Mouse (Mus musculus) forebrain, embryonic 16.5 days (tissue): ENCODE measurements at regions not wholly inside any gene's neighbourhood (a gene's known extent, or its start where the extent isn't known, plus 50 kb on each side); places are given as distances from the start of the nearest gene placed in this dataset.

Experiments
- ATAC-seq: fragments of 200-750 bp; cut with Nextera tagmentation; 2 replicates; pipeline ENCODE4 v1.8.0; 2017; ENCODE audit warnings: mild to moderate bottlenecking, moderate library complexity
- H3K27ac ChIP-seq: fragments of 300-500 bp; sonication (generic); 2 replicates; pipeline ENCODE4 v1.5.1; 2014; ENCODE audit warnings: low read length, control low read depth
- H3K27me3 ChIP-seq: fragments of 300-500 bp; sonication (generic); replicated peaks from 2 replicates; pipeline ENCODE4 v1.6.1; 2014; ENCODE audit warnings: low read length; ENCODE audit not compliant: control insufficient read depth, insufficient read depth
- H3K36me3 ChIP-seq: fragments of 300-500 bp; sonication (generic); 2 replicates; pipeline ENCODE4 v1.6.1; 2014; ENCODE audit not compliant: control insufficient read depth, insufficient read depth
- H3K4me1 ChIP-seq: fragments of 300-500 bp; sonication (generic); replicated peaks from 2 replicates; pipeline ENCODE4 v1.6.1; 2014; ENCODE audit warnings: low read length; ENCODE audit not compliant: control insufficient read depth, insufficient read depth
- H3K4me2 ChIP-seq: fragments of 300-500 bp; sonication (generic); 2 replicates; pipeline ENCODE4 v1.6.1; 2014; ENCODE audit warnings: mild to moderate bottlenecking, low read length, control low read depth
- H3K4me3 ChIP-seq: fragments of 300-500 bp; sonication (generic); replicated peaks from 2 replicates; pipeline ENCODE4 v1.5.1; 2014; ENCODE audit warnings: mild to moderate bottlenecking, low read length, control low read depth
- H3K9ac ChIP-seq: fragments of 300-500 bp; sonication (generic); replicated peaks from 2 replicates; pipeline ENCODE4 v1.6.1; 2014; ENCODE audit warnings: low read depth, low read length, control low read depth
- H3K9me3 ChIP-seq: fragments of 300-500 bp; sonication (generic); 2 replicates; pipeline ENCODE4 v1.6.1; 2016; ENCODE audit warnings: low read length; ENCODE audit not compliant: control insufficient read depth
- WGBS: fragments of 180-500 bp; shearing (Covaris S2); extraction: QIAGEN DNeasy Blood & Tissue Kit; methylation state at CpG from one replicate; pipeline ENCODE4 v1.1.7; 2014; 5-methylcytosine and 5-hydroxymethylcytosine counted together

DNA sequence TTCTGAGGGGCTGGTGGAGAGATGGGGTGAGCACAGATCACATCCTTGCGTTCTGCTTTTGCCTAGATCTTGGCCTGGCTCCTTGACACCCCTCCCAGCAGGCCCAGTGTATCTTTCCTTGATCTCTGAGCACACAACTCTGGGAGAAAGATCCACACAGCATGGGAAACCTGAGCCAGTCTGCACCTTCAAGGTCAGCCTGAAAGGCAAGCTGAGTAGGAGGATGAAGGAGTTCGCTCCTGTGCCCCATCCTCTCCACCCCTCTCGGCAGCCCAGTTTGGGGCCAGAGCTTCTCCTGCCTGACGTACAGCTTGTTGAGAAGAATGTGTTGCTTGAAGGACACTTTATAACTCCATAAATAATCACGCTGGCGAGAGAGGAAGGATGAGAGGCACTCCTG is 61.7 kb upstream of the Lrfn2 start:
- no peak for ATAC-seq
- Histone ChIP-seq H3K4me3 (no peak overlapping the region), H3K9me3 (no peaks in the 10 kb centered on the region), H3K27me3 (no peaks in the 10 kb centered on the region), H3K4me2 (no peak overlapping the region), H3K27ac (no peak overlapping the region), H3K4me1 (no peaks in the 10 kb centered on the region), H3K36me3 (no peaks in the 10 kb centered on the region), H3K9ac (no peak overlapping the region)
- 51% methylated on average over 6 of the region's 6 CpGs for WGBS

DNA sequence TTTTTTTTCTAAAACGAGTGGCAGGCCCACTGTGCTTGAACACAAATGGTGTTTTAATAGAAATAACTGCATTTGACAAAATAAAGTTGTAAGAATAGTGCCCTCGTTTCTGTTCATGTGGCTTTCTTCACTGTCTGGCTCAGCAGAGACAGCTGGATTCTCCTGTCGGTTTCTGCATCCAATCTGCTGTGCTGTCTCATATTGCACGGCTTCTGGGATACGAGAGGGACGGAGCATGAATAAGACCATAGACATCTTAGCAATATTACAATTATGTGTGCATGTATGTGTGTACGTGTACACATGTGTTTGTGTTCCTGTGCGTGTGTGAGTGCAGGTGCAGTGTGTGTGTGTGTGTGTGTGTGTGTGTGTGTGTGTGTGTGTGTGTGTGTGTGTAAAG is 54.7 kb upstream of the Lrfn2 start:
- Histone ChIP-seq H3K9me3 (no peaks in the 10 kb centered on the region), H3K36me3 (no peaks in the 10 kb centered on the region), H3K9ac (no peak overlapping the region), H3K27ac (no peak overlapping the region), H3K4me3 (no peak overlapping the region), H3K27me3 (no peaks in the 10 kb centered on the region), H3K4me2 (no peak overlapping the region), H3K4me1 (no peaks in the 10 kb centered on the region)
- ATAC-seq: no peak
- WGBS: 75% methylated on average over 8 of the region's 8 CpGs

DNA sequence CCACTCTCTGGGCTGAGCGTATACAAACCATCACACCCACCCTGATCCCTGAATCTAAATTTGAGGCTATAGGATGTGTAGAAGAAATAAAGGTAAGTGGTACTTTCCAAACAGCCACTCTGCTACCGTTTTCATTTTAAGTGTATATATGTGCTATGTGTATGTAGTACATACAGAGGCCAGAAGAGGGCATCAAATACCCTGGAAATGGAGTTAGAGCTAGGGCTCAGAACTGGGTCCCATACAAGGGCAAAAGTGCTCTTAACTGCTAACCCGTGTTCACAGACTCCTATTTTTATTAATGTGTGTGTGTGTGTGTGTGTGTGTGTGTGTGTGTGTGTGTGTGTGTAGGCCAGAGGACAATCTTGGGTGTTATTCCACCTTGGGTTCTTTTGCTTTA is 51.6 kb upstream of the Lrfn2 start:
- H3K4me3 ChIP-seq: no peak overlapping the region
- H3K36me3 ChIP-seq: no peaks in the 10 kb centered on the region
- H3K9me3 ChIP-seq: no peaks in the 10 kb centered on the region
- no peak overlapping the region for H3K27ac ChIP-seq
- H3K4me2 ChIP-seq: no peak overlapping the region
- H3K4me1 ChIP-seq: no peaks in the 10 kb centered on the region
- H3K27me3 ChIP-seq: no peaks in the 10 kb centered on the region
- H3K9ac ChIP-seq: no peak overlapping the region
- WGBS: 85% methylated on average over 3 of the region's 3 CpGs
- no peak for ATAC-seq

GRCm38 (mm10) chr17:48881946-48882345 is 50.2 kb upstream of the Lrfn2 start:
- no peak overlapping the region for H3K27ac ChIP-seq
- 67% methylated on average over 5 of the region's 5 CpGs for WGBS
- no peaks in the 10 kb centered on the region for H3K27me3 ChIP-seq
- ATAC-seq: no peak
- no peaks in the 10 kb centered on the region for H3K9me3 ChIP-seq
- H3K4me2 ChIP-seq: no peak overlapping the region
- no peaks in the 10 kb centered on the region for H3K4me1 ChIP-seq
- no peak overlapping the region for H3K9ac ChIP-seq
- H3K4me3 ChIP-seq: no peak overlapping the region
- H3K36me3 ChIP-seq: no peaks in the 10 kb centered on the region
